Mouse (Mus musculus) adrenal gland, adult 2 months (tissue): ENCODE measurements around the gene Ighmbp2. TPM values are rescaled to one million over a fixed set of nuclear protein-coding genes. Genes with fewer than 3 reads are reported as not detected.
"Not testable (repeated sequence)": the region's sequence is repeated elsewhere in the genome, so short reads cannot be mapped to it uniquely, and the experiment has no call there.

Source experiments
- DNase-seq: peaks from one replicate; pipeline ENCODE4 v3.0.0; 2021
- microRNA-seq, 2 experiments: library from miRNA; unstranded; fragments of <30 nt; microRNA quantifications; one replicate each; pipeline ENCODE4 v1.2.0; 2021
- polyA plus RNA-seq: library from polyadenylated mRNA; depleted of rRNA; stranded (reverse); fragments of >200 nt; gene quantifications from 2 replicates; pipeline ENCODE4 v1.2.3, GENCODE M21; 2012; rRNA removed
- total RNA-seq, 2 experiments: library from RNA; stranded (reverse); gene quantifications; 2 replicates each; pipeline ENCODE4 v1.2.3; 2021

The Ighmbp2 gene
- total and polyA plus RNA-seq, 3 experiments = 4.9 to 7.1 (median 5.9) TPM

DNA sequence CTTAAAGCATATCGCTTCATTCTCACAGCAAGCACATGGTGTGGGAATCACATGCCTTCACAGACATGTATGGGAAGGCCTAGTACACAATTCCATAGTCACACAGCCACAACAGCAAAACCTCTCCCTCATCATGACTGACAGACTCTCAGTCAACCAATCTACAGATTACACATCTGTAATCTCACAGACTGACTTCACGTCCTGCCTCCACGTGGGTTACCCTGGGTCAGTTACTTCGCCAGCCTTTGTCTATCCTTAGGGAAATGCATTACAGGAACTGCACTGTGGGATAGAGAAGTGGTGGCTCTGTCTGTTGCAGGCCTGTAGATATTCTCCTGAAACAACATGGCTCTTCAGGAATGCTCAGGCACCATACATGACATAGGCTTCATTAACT is 931 bp downstream of the Ighmbp2 start:
- DNase-seq = no peak

DNA sequence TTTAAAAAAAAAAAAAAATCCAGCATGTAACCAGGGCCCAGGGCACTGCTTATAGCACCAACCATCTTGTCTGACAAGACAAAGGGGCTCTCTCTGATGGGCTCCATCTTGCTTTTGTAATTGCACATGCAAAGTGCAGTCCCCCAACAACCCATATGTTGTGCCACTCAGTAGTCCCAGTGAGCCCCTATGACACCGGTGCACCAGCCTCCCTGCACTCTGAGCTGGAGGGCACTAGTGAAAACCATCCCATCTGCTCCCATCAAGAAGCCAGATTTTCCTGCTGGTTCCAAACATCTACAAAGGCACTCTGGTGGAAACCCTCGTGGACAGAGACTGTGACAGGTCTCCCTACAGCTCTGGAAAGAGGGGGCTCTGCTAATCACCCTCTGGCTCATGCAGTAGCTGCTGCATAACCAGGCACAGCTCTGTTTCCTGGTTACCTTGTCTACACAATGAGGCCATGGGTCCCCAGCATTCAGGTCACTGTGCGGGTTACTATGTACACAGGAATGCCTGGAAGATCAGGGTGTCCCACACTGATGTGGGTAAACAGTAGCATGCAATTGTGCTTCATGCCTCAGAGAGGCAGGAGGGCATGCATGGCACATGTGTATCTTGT is 7.0 kb downstream of the Ighmbp2 start:
- no peak for DNase-seq

DNA sequence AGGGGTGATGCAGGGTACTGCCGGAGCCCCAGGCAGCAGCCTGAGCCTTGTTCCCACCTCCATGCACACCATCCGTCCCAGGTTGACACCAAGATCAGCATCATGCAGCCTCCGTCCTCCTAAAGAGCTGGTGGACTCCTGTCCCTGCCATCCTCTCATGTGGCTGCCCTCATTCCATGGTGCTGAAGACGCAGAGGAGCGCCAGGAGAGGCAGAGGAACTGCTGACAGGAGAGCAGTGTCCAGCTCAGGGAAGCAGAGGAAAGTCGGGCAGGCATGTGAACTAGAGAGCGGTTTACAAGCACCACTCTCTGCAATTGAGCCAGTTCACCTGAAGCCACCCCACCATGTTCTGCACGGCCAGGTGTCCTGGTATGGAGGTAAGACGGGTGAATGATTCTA is 9.5 kb downstream of the Ighmbp2 start:
- DNase-seq = no peak

- no peak for DNase-seq
Observed at GRCm38 (mm10) chr19:3271366-3271765, 11.5 kb downstream of the Ighmbp2 start.

DNA sequence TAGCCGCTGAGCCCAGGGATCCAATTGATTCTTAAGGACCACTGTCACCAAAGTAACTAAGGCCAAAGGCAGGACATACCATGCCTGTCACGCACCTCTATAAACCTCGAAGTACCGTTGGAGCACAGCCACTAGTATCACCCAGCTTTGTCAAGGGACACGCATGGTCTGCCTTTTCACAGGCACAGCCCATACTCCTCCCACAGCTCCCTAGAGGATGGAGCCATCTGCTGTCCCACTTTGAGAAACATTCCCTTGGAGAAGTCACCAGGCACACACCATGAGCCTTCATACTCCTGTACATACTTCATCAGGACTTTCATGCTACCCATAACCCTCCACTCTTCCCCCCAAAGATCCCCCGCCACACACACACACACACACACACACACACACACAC is 13.0 kb downstream of the Ighmbp2 start:
- DNase-seq = no peak

DNA sequence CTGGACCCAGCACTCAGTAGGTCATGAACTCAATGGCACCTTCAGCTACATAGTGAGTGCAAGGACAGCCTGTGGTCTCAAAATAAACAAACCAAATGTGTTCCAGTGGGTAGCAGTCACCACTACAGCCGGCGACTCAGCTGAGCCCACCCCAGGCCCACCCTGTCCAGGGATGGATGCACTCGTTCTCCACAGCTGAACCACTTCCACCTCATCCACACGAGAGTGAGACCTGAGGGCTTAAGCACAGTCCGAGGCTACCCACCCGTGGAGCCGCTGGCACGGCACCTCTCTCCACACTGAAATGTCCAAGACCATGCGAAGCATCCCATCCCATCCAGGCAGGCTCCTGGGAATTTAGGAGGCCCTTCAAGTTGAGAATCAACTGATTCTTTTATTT is 13.5 kb downstream of the Ighmbp2 start:
- DNase-seq = no peak

GRCm38 (mm10) chr19:3268218-3268980 is 14.4 kb downstream of the Ighmbp2 start:
- peak; percentile 0 for DNase-seq

- peak; percentile 0 for DNase-seq
Observed at GRCm38 (mm10) chr19:3267340-3267739, 15.5 kb downstream of the Ighmbp2 start.

- DNase-seq = peak; percentile 1
Observed at GRCm38 (mm10) chr19:3266676-3267075, 16.1 kb downstream of the Ighmbp2 start.

GRCm38 (mm10) chr19:3266136-3266535 is 16.7 kb downstream of the Ighmbp2 start:
- DNase-seq = peak; percentile 0

- DNase-seq = peak; percentile 1
Observed at GRCm38 (mm10) chr19:3265180-3265579, 17.6 kb downstream of the Ighmbp2 start.

DNA sequence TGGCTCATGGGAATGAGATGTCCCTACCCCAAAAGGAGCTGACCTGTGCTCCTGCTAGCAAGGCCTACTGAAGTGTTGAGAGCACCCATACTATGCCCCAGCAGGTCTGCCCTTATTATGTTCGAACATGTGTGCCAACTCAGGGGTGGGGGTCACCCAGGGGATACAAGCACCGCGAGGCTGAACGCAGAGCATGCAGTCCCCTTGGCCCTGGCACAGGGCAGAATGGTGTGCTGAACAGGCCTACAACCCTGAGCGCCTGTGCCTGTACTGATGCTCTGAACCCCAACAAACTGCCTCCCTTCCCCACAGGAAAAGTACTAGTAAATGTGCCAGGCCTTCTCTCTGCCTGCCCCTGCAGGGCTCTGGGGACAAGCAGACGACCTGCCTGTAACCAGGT is 18.5 kb downstream of the Ighmbp2 start:
- DNase-seq = no peak

GRCm38 (mm10) chr19:3261764-3262525 is 20.9 kb downstream of the Ighmbp2 start:
- DNase-seq = no peak

GRCm38 (mm10) chr19:3261336-3261735 is 21.5 kb downstream of the Ighmbp2 start:
- DNase-seq = no peak

GRCm38 (mm10) chr19:3260591-3260990 is 22.2 kb downstream of the Ighmbp2 start:
- no peak for DNase-seq

GRCm38 (mm10) chr19:3260016-3260415 is 22.8 kb downstream of the Ighmbp2 start:
- DNase-seq = no peak

GRCm38 (mm10) chr19:3225261-3225660 is 57.6 kb downstream of the Ighmbp2 start:
- DNase-seq = peak; percentile 56

- not testable (repeated sequence) for DNase-seq
Observed at GRCm38 (mm10) chr19:3214937-3215336, 67.9 kb downstream of the Ighmbp2 start.

Small RNAs within 50 kb of the gene (microRNA-seq; reads per million reads assigned to microRNA genes)
- gene Mir6984 = 0 to 0.22 reads per million in 2 experiments

Other genes with a start within 250 kb of the Ighmbp2 start
- 10 to 100 TPM; 70.0 to 74.6 TPM for gene Mrpl21, start 116 bp downstream of the Ighmbp2 start, total RNA-seq
- 56.4 and 65.9 TPM in 2 replicates for gene Mrpl21, start 116 bp downstream of the Ighmbp2 start, polyA plus RNA-seq
- gene Cpt1a, start 39.3 kb upstream of the Ighmbp2 start, total RNA-seq = 100 to 1,000 TPM; 214 to 344 TPM
- gene Cpt1a, start 39.3 kb upstream of the Ighmbp2 start, polyA plus RNA-seq = 360 and 463 TPM in 2 replicates
- 1 to 10 TPM in 1 of 2 experiments, under 1 TPM in 1; 0.35 to 1.0 TPM for gene Tesmin, start 105.8 kb upstream of the Ighmbp2 start, total RNA-seq
- 0.44 and 0.54 TPM in 2 replicates for gene Tesmin, start 105.8 kb upstream of the Ighmbp2 start, polyA plus RNA-seq
- 100 to 1,000 TPM in 1 of 2 experiments, 10 to 100 TPM in 1; 62.8 to 123 TPM for gene Gal, start 131.5 kb upstream of the Ighmbp2 start, total RNA-seq
- 70.8 and 161 TPM in 2 replicates for gene Gal, start 131.5 kb upstream of the Ighmbp2 start, polyA plus RNA-seq